Mouse (Mus musculus) heart, embryonic 16.5 days (tissue): ENCODE measurements around the gene Gm4353. TPM values are rescaled to one million over a fixed set of nuclear protein-coding genes. Genes with fewer than 3 reads are reported as not detected.

ENCODE experiments used
- ATAC-seq: fragments of 200-750 bp; cut with Nextera tagmentation; replicated peaks from 2 replicates; pipeline ENCODE4 v1.8.0; 2017; ENCODE audit warnings: moderate number of reproducible peaks; ENCODE audit not compliant: insufficient read depth, low FRiP score; ENCODE audit errors: extremely low read depth
- H3K27ac ChIP-seq: fragments of 300-500 bp; sonication (generic); 2 replicates; pipeline ENCODE4 v1.5.1; 2014; ENCODE audit warnings: mild to moderate bottlenecking, low read length, control low read depth, moderate library complexity
- H3K27me3 ChIP-seq: fragments of 300-500 bp; sonication (generic); 2 replicates; pipeline ENCODE4 v1.6.1; 2014; ENCODE audit warnings: low read length, mixed read lengths; ENCODE audit not compliant: control insufficient read depth, insufficient read depth
- H3K36me3 ChIP-seq: fragments of 300-500 bp; sonication (generic); 2 replicates; pipeline ENCODE4 v1.6.1; 2014; ENCODE audit not compliant: control insufficient read depth, insufficient read depth
- H3K4me1 ChIP-seq: fragments of 300-500 bp; sonication (generic); 2 replicates; pipeline ENCODE4 v1.6.1; 2014; ENCODE audit warnings: low read length, mixed read lengths; ENCODE audit not compliant: control insufficient read depth, insufficient read depth
- H3K4me2 ChIP-seq: fragments of 300-500 bp; sonication (generic); 2 replicates; pipeline ENCODE4 v1.6.1; 2014; ENCODE audit warnings: low read depth, mild to moderate bottlenecking, control low read depth, low read length
- H3K4me3 ChIP-seq: fragments of 300-500 bp; sonication (generic); 2 replicates; pipeline ENCODE4 v1.5.1; 2014; ENCODE audit warnings: mild to moderate bottlenecking, control low read depth, low read length
- H3K9ac ChIP-seq: fragments of 300-500 bp; sonication (generic); 2 replicates; pipeline ENCODE4 v1.6.1; 2014; ENCODE audit warnings: low read length, control low read depth
- H3K9me3 ChIP-seq: fragments of 300-500 bp; sonication (generic); replicated peaks from 2 replicates; pipeline ENCODE4 v1.6.1; 2016; ENCODE audit warnings: low read length; ENCODE audit not compliant: control insufficient read depth
- WGBS: fragments of 180-500 bp; shearing (Covaris S2); extraction: QIAGEN DNeasy Blood & Tissue Kit; methylation state at CpG from one replicate; pipeline ENCODE4 v1.1.7; 2014; 5-methylcytosine and 5-hydroxymethylcytosine counted together
- polyA plus RNA-seq: library from polyadenylated mRNA; unstranded; fragments of >200 nt; fragmentation: Nextera tagmentation; extraction: Ambion mirVana; gene quantifications from 2 replicates; pipeline ENCODE4 v1.2.1, GENCODE M21; 2015

The Gm4353 gene
- polyA plus RNA-seq, 1 experiment from 2014 or later, result 1.6 TPM

GRCm38 (mm10) chr7:116099952-116100528 lies 15.6 kb upstream of the Gm4353 start:
- WGBS, result 28% methylated on average over 7 of the region's 7 CpGs
- no peaks in the 10 kb centered on the region for H3K9me3 ChIP-seq
- H3K4me1 ChIP-seq, result peaks cover 18% of the 10 kb centered on the region
- H3K27me3 ChIP-seq, result no peaks in the 10 kb centered on the region
- H3K4me3 ChIP-seq, result no peak overlapping the region
- H3K27ac ChIP-seq, result peak overlapping the region; percentile 68
- H3K9ac ChIP-seq, result no peak overlapping the region; the same call in 1 of the 2 replicates
- peak; percentile 81 for ATAC-seq
- peaks cover 18% of the 10 kb centered on the region for H3K36me3 ChIP-seq
- H3K4me2 ChIP-seq, result peak overlapping the region; percentile 37; the same call in 1 of the 2 replicates

- peak; percentile 76 for ATAC-seq
- H3K27me3 ChIP-seq, result no peaks in the 10 kb centered on the region
- H3K4me2 ChIP-seq, result peak overlapping the region; percentile 95
- H3K4me3 ChIP-seq, result peak overlapping the region; percentile 92
- peak overlapping the region; percentile 94 for H3K9ac ChIP-seq
- peaks cover 19% of the 10 kb centered on the region for H3K4me1 ChIP-seq
- no peaks in the 10 kb centered on the region for H3K36me3 ChIP-seq
- H3K9me3 ChIP-seq, result no peaks in the 10 kb centered on the region
- WGBS, result under 1% methylated on average over 19 of the region's 19 CpGs
- H3K27ac ChIP-seq, result peak overlapping the region; percentile 94
Measured at GRCm38 (mm10) chr7:116093466-116093850, 9.0 kb upstream of the Gm4353 start.

- peak overlapping the region; percentile 92 for H3K4me3 ChIP-seq
- peak overlapping the region; percentile 94 for H3K9ac ChIP-seq
- no peaks in the 10 kb centered on the region for H3K27me3 ChIP-seq
- under 1% methylated on average over 38 of the region's 38 CpGs for WGBS
- peak overlapping the region; percentile 95 for H3K4me2 ChIP-seq
- peak overlapping the region; percentile 94 for H3K27ac ChIP-seq
- peaks cover 19% of the 10 kb centered on the region for H3K4me1 ChIP-seq
- H3K36me3 ChIP-seq, result no peaks in the 10 kb centered on the region
- no peaks in the 10 kb centered on the region for H3K9me3 ChIP-seq
- ATAC-seq, result peak; percentile 100
Measured at GRCm38 (mm10) chr7:116092710-116093465, 8.5 kb upstream of the Gm4353 start.

GRCm38 (mm10) chr7:116060739-116061138 lies 23.7 kb downstream of the Gm4353 start:
- no peaks in the 10 kb centered on the region for H3K9me3 ChIP-seq
- H3K27me3 ChIP-seq, result no peaks in the 10 kb centered on the region
- H3K27ac ChIP-seq, result no peak overlapping the region
- no peak for ATAC-seq
- WGBS, result 21% methylated on average over 1 of the region's 1 CpGs
- no peaks in the 10 kb centered on the region for H3K4me1 ChIP-seq
- H3K4me2 ChIP-seq, result no peak overlapping the region
- H3K9ac ChIP-seq, result no peak overlapping the region
- no peaks in the 10 kb centered on the region for H3K36me3 ChIP-seq
- no peak overlapping the region for H3K4me3 ChIP-seq

GRCm38 (mm10) chr7:116040470-116041019 lies 43.9 kb downstream of the Gm4353 start:
- no peaks in the 10 kb centered on the region for H3K36me3 ChIP-seq
- H3K4me3 ChIP-seq, result peak overlapping the region; percentile 58
- peaks cover 19% of the 10 kb centered on the region for H3K27me3 ChIP-seq
- peak overlapping the region; percentile 98 for H3K4me2 ChIP-seq
- ATAC-seq, result no peak
- no peaks in the 10 kb centered on the region for H3K9me3 ChIP-seq
- 0 out of 2 replicates have a peak overlapping the region, but pooled peaks have one; percentile 22 for H3K9ac ChIP-seq
- no peak overlapping the region for H3K27ac ChIP-seq
- peaks cover 8% of the 10 kb centered on the region for H3K4me1 ChIP-seq
- WGBS, result 24% methylated on average over 15 of the region's 15 CpGs

GRCm38 (mm10) chr7:116039538-116040466 lies 44.6 kb downstream of the Gm4353 start:
- ATAC-seq, result peak; percentile 85
- Histone ChIP-seq H3K4me1 (peaks cover 11% of the 10 kb centered on the region), H3K27me3 (peaks cover 24% of the 10 kb centered on the region), H3K27ac (no peak overlapping the region), H3K4me3 (peak overlapping the region; percentile 58), H3K4me2 (peak overlapping the region; percentile 98), H3K9ac (peak overlapping the region; percentile 66), H3K36me3 (no peaks in the 10 kb centered on the region), H3K9me3 (no peaks in the 10 kb centered on the region)
- whole genome bisulfite sequencing, result under 1% methylated on average over 48 of the region's 48 CpGs

- no peaks in the 10 kb centered on the region for H3K9me3 ChIP-seq
- under 1% methylated on average over 11 of the region's 11 CpGs for WGBS
- H3K36me3 ChIP-seq, result no peaks in the 10 kb centered on the region
- ATAC-seq, result no peak
- H3K4me2 ChIP-seq, result peak within 1 kb of the TSS; percentile 98
- H3K4me1 ChIP-seq, result peaks cover 11% of the 10 kb centered on the region
- H3K4me3 ChIP-seq, result peak within 1 kb of the TSS; percentile 58
- peaks cover 24% of the 10 kb centered on the region for H3K27me3 ChIP-seq
- peak within 1 kb of the TSS; percentile 66 for H3K9ac ChIP-seq
- no peak within 1 kb of the TSS for H3K27ac ChIP-seq
Measured at GRCm38 (mm10) chr7:116039196-116039537, 45.3 kb downstream of the Gm4353 start, which contains the start of gene 1110004F10Rik. TSS of gene 1110004F10Rik (plus strand) at chr7:116039397.

GRCm38 (mm10) chr7:116038511-116038910 lies 45.9 kb downstream of the Gm4353 start, which contains the start of gene Sox6:
TSS of gene Sox6 (minus strand) at chr7:116038796.
- Histone ChIP-seq H3K27me3 (peaks cover 24% of the 10 kb centered on the region), H3K4me3 (peak within 1 kb of the TSS; percentile 58), H3K4me2 (peak within 1 kb of the TSS; percentile 98), H3K9me3 (no peaks in the 10 kb centered on the region), H3K4me1 (peaks cover 11% of the 10 kb centered on the region), H3K27ac (no peak within 1 kb of the TSS), H3K36me3 (no peaks in the 10 kb centered on the region), H3K9ac (peak within 1 kb of the TSS; percentile 66)
- WGBS, result 3% methylated on average over 11 of the region's 11 CpGs
- ATAC-seq, result no peak
